Mouse (Mus musculus) neural tube, embryonic 13.5 days (tissue): ENCODE measurements around the gene Tbc1d22a. TPM values are rescaled to one million over a fixed set of nuclear protein-coding genes. Genes with fewer than 3 reads are reported as not detected.

Experiments used
- ATAC-seq: fragments of 200-750 bp; cut with Nextera tagmentation; 2 replicates; pipeline ENCODE4 v1.8.0; 2017; ENCODE audit warnings: low read depth, mild to moderate bottlenecking, moderate TSS enrichment, moderate library complexity
- H3K27ac ChIP-seq: fragments of 300-500 bp; sonication (generic); replicated peaks from 2 replicates; pipeline ENCODE4 v1.5.1; 2015; ENCODE audit warnings: moderate library complexity, mild to moderate bottlenecking, inconsistent platforms
- H3K27me3 ChIP-seq: fragments of 300-500 bp; sonication (generic); 2 replicates; pipeline ENCODE4 v1.6.1; 2015; ENCODE audit warnings: mild to moderate bottlenecking, inconsistent platforms
- H3K36me3 ChIP-seq: fragments of 300-500 bp; sonication (generic); 2 replicates; pipeline ENCODE4 v1.6.1; 2015; ENCODE audit warnings: mild to moderate bottlenecking, inconsistent platforms
- H3K4me1 ChIP-seq: fragments of 300-500 bp; sonication (generic); replicated peaks from 2 replicates; pipeline ENCODE4 v1.6.1; 2015; ENCODE audit warnings: inconsistent platforms
- H3K4me2 ChIP-seq: fragments of 300-500 bp; sonication (generic); 2 replicates; pipeline ENCODE4 v1.6.1; 2015; ENCODE audit warnings: inconsistent platforms, mild to moderate bottlenecking, moderate library complexity
- H3K4me3 ChIP-seq: fragments of 300-500 bp; sonication (generic); 2 replicates; pipeline ENCODE4 v1.5.1; 2015; ENCODE audit warnings: mild to moderate bottlenecking, inconsistent platforms
- H3K9ac ChIP-seq: fragments of 300-500 bp; sonication (generic); 2 replicates; pipeline ENCODE4 v1.6.1; 2015; ENCODE audit warnings: moderate library complexity, mild to moderate bottlenecking, inconsistent platforms
- H3K9me3 ChIP-seq: fragments of 300-500 bp; sonication (generic); 2 replicates; pipeline ENCODE4 v1.6.1; 2016; ENCODE audit warnings: inconsistent platforms
- WGBS: fragments of 180-500 bp; shearing (Covaris S2); methylation state at CpG from one replicate; pipeline ENCODE4 v1.1.7; 2015; 5-methylcytosine and 5-hydroxymethylcytosine counted together
- polyA plus RNA-seq: library from polyadenylated mRNA; unstranded; fragments of >200 nt; fragmentation: Nextera tagmentation; extraction: Ambion mirVana; gene quantifications from 2 replicates; pipeline ENCODE4 v1.2.1, GENCODE M21; 2015

The Tbc1d22a gene
- polyA plus RNA-seq, 1 experiment from 2014 or later = 12.4 TPM

GRCm38 (mm10) chr15:86364948-86365658, 150.8 kb downstream of the Tbc1d22a start:
- Histone ChIP-seq H3K4me2 (no peak overlapping the region), H3K27ac (no peak overlapping the region), H3K9me3 (no peaks in the 10 kb centered on the region), H3K4me1 (peaks cover 63% of the 10 kb centered on the region), H3K4me3 (no peak overlapping the region), H3K9ac (no peak overlapping the region), H3K36me3 (no peaks in the 10 kb centered on the region), H3K27me3 (no peaks in the 10 kb centered on the region)
- no peak for ATAC-seq
- WGBS = 87% methylated on average over 10 of the region's 10 CpGs

- 81% methylated on average over 4 of the region's 4 CpGs for WGBS
- Histone ChIP-seq H3K9ac (peak overlapping the region; percentile 38; the same call in 1 of the 2 replicates), H3K4me3 (no peak overlapping the region), H3K36me3 (no peaks in the 10 kb centered on the region), H3K27me3 (no peaks in the 10 kb centered on the region), H3K4me1 (peaks cover 59% of the 10 kb centered on the region), H3K9me3 (no peaks in the 10 kb centered on the region), H3K4me2 (no peak overlapping the region), H3K27ac (no peak overlapping the region)
- no peak for ATAC-seq
Measured at GRCm38 (mm10) chr15:86366726-86367125, 152.5 kb downstream of the Tbc1d22a start.

GRCm38 (mm10) chr15:86367247-86367646, 153.0 kb downstream of the Tbc1d22a start:
- no peaks in the 10 kb centered on the region for H3K27me3 ChIP-seq
- H3K4me2 ChIP-seq = no peak overlapping the region
- no peaks in the 10 kb centered on the region for H3K36me3 ChIP-seq
- no peak overlapping the region for H3K9ac ChIP-seq
- ATAC-seq = peak; percentile 48; the same call in 1 of the 2 replicates
- H3K4me3 ChIP-seq = no peak overlapping the region
- H3K27ac ChIP-seq = no peak overlapping the region
- peaks cover 59% of the 10 kb centered on the region for H3K4me1 ChIP-seq
- 62% methylated on average over 8 of the region's 8 CpGs for WGBS
- H3K9me3 ChIP-seq = no peaks in the 10 kb centered on the region

- no peaks in the 10 kb centered on the region for H3K9me3 ChIP-seq
- ATAC-seq = no peak
- peaks cover 27% of the 10 kb centered on the region for H3K4me1 ChIP-seq
- no peak overlapping the region for H3K4me3 ChIP-seq
- no peaks in the 10 kb centered on the region for H3K27me3 ChIP-seq
- H3K4me2 ChIP-seq = no peak overlapping the region
- no peaks in the 10 kb centered on the region for H3K36me3 ChIP-seq
- 84% methylated on average over 3 of the region's 3 CpGs for WGBS
- H3K27ac ChIP-seq = no peak overlapping the region
- H3K9ac ChIP-seq = no peak overlapping the region
Measured at GRCm38 (mm10) chr15:86370846-86371245, 156.6 kb downstream of the Tbc1d22a start.

- 83% methylated on average over 3 of the region's 3 CpGs for WGBS
- no peaks in the 10 kb centered on the region for H3K36me3 ChIP-seq
- H3K4me3 ChIP-seq = no peak overlapping the region
- ATAC-seq = no peak
- H3K9me3 ChIP-seq = no peaks in the 10 kb centered on the region
- H3K4me1 ChIP-seq = peaks cover 9% of the 10 kb centered on the region
- no peak overlapping the region for H3K27ac ChIP-seq
- no peak overlapping the region for H3K9ac ChIP-seq
- H3K4me2 ChIP-seq = no peak overlapping the region
- no peaks in the 10 kb centered on the region for H3K27me3 ChIP-seq
Measured at GRCm38 (mm10) chr15:86375262-86375661, 161.0 kb downstream of the Tbc1d22a start.

GRCm38 (mm10) chr15:86375860-86376394, 161.7 kb downstream of the Tbc1d22a start:
- Histone ChIP-seq H3K27me3 (0 out of 2 replicates have a peak, but pooled peaks cover 2% of the 10 kb centered on the region), H3K36me3 (no peaks in the 10 kb centered on the region), H3K9ac (no peak overlapping the region), H3K4me3 (no peak overlapping the region), H3K9me3 (no peaks in the 10 kb centered on the region), H3K4me1 (peaks cover 9% of the 10 kb centered on the region), H3K4me2 (no peak overlapping the region), H3K27ac (peak overlapping the region; percentile 38; the same call in 1 of the 2 replicates)
- 74% methylated on average over 6 of the region's 6 CpGs for WGBS
- ATAC-seq = no peak

GRCm38 (mm10) chr15:86383278-86383677, 169.0 kb downstream of the Tbc1d22a start:
- Histone ChIP-seq H3K4me3 (no peak overlapping the region), H3K9ac (no peak overlapping the region), H3K4me1 (peaks cover 28% of the 10 kb centered on the region), H3K27ac (no peak overlapping the region), H3K9me3 (no peaks in the 10 kb centered on the region), H3K4me2 (no peak overlapping the region), H3K27me3 (0 out of 2 replicates have a peak, but pooled peaks cover 2% of the 10 kb centered on the region), H3K36me3 (no peaks in the 10 kb centered on the region)
- no peak for ATAC-seq
- WGBS = 29% methylated on average over 5 of the region's 5 CpGs

GRCm38 (mm10) chr15:86385436-86385835, 171.2 kb downstream of the Tbc1d22a start:
- 0 out of 2 replicates have a peak, but pooled peaks cover 2% of the 10 kb centered on the region for H3K27me3 ChIP-seq
- H3K27ac ChIP-seq = no peak overlapping the region
- H3K9me3 ChIP-seq = no peaks in the 10 kb centered on the region
- H3K4me3 ChIP-seq = no peak overlapping the region
- H3K9ac ChIP-seq = no peak overlapping the region
- no peak for ATAC-seq
- H3K36me3 ChIP-seq = no peaks in the 10 kb centered on the region
- 53% methylated on average over 2 of the region's 2 CpGs for WGBS
- no peak overlapping the region for H3K4me2 ChIP-seq
- peaks cover 38% of the 10 kb centered on the region for H3K4me1 ChIP-seq

- H3K27ac ChIP-seq = no peak overlapping the region
- no peak overlapping the region for H3K4me2 ChIP-seq
- 89% methylated on average over 8 of the region's 8 CpGs for WGBS
Measured at GRCm38 (mm10) chr15:86386325-86386724, 172.1 kb downstream of the Tbc1d22a start.

GRCm38 (mm10) chr15:86388597-86388996, 174.3 kb downstream of the Tbc1d22a start:
- H3K27ac ChIP-seq = peak overlapping the region; percentile 23; the same call in 1 of the 2 replicates
- H3K9me3 ChIP-seq = no peaks in the 10 kb centered on the region
- no peak overlapping the region for H3K4me3 ChIP-seq
- 56% methylated on average over 3 of the region's 3 CpGs for WGBS
- no peaks in the 10 kb centered on the region for H3K36me3 ChIP-seq
- no peak overlapping the region for H3K9ac ChIP-seq
- ATAC-seq = no peak
- H3K27me3 ChIP-seq = no peaks in the 10 kb centered on the region
- peaks cover 30% of the 10 kb centered on the region for H3K4me1 ChIP-seq
- no peak overlapping the region for H3K4me2 ChIP-seq

More at GRCm38 (mm10) chr15:86386325-86386724, 172.1 kb downstream of the Tbc1d22a start:
- Histone ChIP-seq H3K4me3 (no peak overlapping the region), H3K27me3 (no peaks in the 10 kb centered on the region), H3K9me3 (no peaks in the 10 kb centered on the region), H3K4me1 (peaks cover 38% of the 10 kb centered on the region), H3K9ac (no peak overlapping the region), H3K36me3 (no peaks in the 10 kb centered on the region)
- no peak for ATAC-seq

GRCm38 (mm10) chr15:86404866-86405265, 190.6 kb downstream of the Tbc1d22a start:
- WGBS = 81% methylated on average over 5 of the region's 5 CpGs
- Histone ChIP-seq H3K9me3 (no peaks in the 10 kb centered on the region), H3K27me3 (no peaks in the 10 kb centered on the region), H3K4me1 (no peaks in the 10 kb centered on the region), H3K4me3 (no peak overlapping the region), H3K36me3 (no peaks in the 10 kb centered on the region), H3K4me2 (no peak overlapping the region), H3K9ac (no peak overlapping the region), H3K27ac (no peak overlapping the region)
- no peak for ATAC-seq

GRCm38 (mm10) chr15:86405527-86405926, 191.3 kb downstream of the Tbc1d22a start:
- no peak for ATAC-seq
- H3K9me3 ChIP-seq = no peaks in the 10 kb centered on the region
- H3K27me3 ChIP-seq = no peaks in the 10 kb centered on the region
- H3K4me1 ChIP-seq = no peaks in the 10 kb centered on the region
- no peak overlapping the region for H3K9ac ChIP-seq
- H3K4me3 ChIP-seq = no peak overlapping the region
- WGBS = 23% methylated on average over 4 of the region's 4 CpGs
- no peaks in the 10 kb centered on the region for H3K36me3 ChIP-seq
- no peak overlapping the region for H3K4me2 ChIP-seq
- H3K27ac ChIP-seq = no peak overlapping the region
